Mouse (Mus musculus) embryonic facial prominence, embryonic 12.5 days (tissue): ENCODE measurements around the gene Tardbp. TPM values are rescaled to one million over a fixed set of nuclear protein-coding genes. Genes with fewer than 3 reads are reported as not detected.

Experiments used
- ATAC-seq: fragments of 200-750 bp; cut with Nextera tagmentation; 2 replicates; pipeline ENCODE4 v1.8.0; 2017; ENCODE audit not compliant: insufficient number of reproducible peaks, insufficient read depth, low FRiP score, low TSS enrichment
- H3K27ac ChIP-seq: fragments of 300-500 bp; sonication (generic); 2 replicates; pipeline ENCODE4 v1.5.1; 2016; ENCODE audit warnings: mild to moderate bottlenecking
- H3K27me3 ChIP-seq: fragments of 300-500 bp; sonication (generic); 2 replicates; pipeline ENCODE4 v1.6.1; 2016; ENCODE audit warnings: mild to moderate bottlenecking, moderate library complexity
- H3K36me3 ChIP-seq: fragments of 300-500 bp; sonication (generic); 2 replicates; pipeline ENCODE4 v1.6.1; 2016; ENCODE audit warnings: mild to moderate bottlenecking
- H3K4me1 ChIP-seq: fragments of 300-500 bp; sonication (generic); 2 replicates; pipeline ENCODE4 v1.6.1; 2016
- H3K4me2 ChIP-seq: fragments of 300-500 bp; sonication (generic); replicated peaks from 2 replicates; pipeline ENCODE4 v1.6.1; 2016; ENCODE audit warnings: mild to moderate bottlenecking, moderate library complexity
- H3K4me3 ChIP-seq: fragments of 300-500 bp; sonication (generic); 2 replicates; pipeline ENCODE4 v1.5.1; 2016; ENCODE audit warnings: mild to moderate bottlenecking
- H3K9ac ChIP-seq: fragments of 300-500 bp; sonication (generic); 2 replicates; pipeline ENCODE4 v1.6.1; 2016; ENCODE audit warnings: mild to moderate bottlenecking, moderate library complexity
- H3K9me3 ChIP-seq: fragments of 300-500 bp; sonication (generic); 2 replicates; pipeline ENCODE4 v1.6.1; 2016; ENCODE audit warnings: mild to moderate bottlenecking, moderate library complexity
- WGBS: fragments of 180-500 bp; shearing (Covaris S2); methylation state at CpG from one replicate; pipeline ENCODE4 v1.1.7; 2016; 5-methylcytosine and 5-hydroxymethylcytosine counted together
- polyA plus RNA-seq: library from polyadenylated mRNA; unstranded; fragments of >200 nt; fragmentation: Nextera tagmentation; extraction: Ambion mirVana; gene quantifications from 2 replicates; pipeline ENCODE4 v1.2.1, GENCODE M21; 2016

Tardbp gene
- polyA plus RNA-seq, 1 experiment from 2014 or later = 375 TPM

DNA sequence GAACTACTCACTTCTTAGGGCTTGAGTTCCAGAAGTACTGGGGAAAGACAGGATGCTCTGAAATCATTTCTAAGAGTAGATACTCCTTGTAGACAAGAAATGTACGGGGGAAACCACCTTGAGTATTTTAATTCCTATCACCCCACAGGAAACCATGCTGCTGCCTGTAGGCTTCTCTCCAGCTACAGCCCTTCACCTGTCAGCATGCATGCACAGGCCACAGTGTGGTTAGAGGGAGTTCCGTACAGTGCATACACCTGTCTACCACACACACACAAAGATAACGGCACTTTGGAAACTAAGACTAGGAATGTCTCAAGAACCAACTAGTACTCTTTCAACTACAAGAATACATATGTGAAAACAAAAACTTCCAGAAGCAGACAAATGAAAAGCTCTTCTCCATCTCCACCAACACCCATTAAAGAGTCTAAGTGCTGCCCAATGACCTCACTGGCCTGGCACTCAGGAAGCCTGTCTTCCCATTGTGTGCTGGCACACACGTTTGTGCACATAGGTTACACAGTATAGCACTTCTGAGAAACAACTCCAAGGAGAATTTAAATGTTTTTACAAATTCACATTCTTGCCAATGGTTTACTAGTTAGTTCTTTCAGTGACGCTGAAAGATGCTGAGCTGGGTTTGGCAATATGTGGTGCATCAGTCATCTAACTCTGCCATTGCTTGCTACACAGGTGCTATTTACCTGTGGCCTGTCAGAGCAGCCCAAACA, 16.0 kb downstream of the Tardbp start:
- Histone ChIP-seq H3K27me3 (no peaks in the 10 kb centered on the region), H3K4me3 (no peak overlapping the region), H3K9ac (no peak overlapping the region), H3K27ac (no peak overlapping the region), H3K36me3 (peaks cover 43% of the 10 kb centered on the region), H3K9me3 (no peaks in the 10 kb centered on the region), H3K4me2 (no peak overlapping the region), H3K4me1 (no peaks in the 10 kb centered on the region)
- no peak for ATAC-seq
- WGBS = 78% methylated on average over 5 of the region's 5 CpGs

DNA sequence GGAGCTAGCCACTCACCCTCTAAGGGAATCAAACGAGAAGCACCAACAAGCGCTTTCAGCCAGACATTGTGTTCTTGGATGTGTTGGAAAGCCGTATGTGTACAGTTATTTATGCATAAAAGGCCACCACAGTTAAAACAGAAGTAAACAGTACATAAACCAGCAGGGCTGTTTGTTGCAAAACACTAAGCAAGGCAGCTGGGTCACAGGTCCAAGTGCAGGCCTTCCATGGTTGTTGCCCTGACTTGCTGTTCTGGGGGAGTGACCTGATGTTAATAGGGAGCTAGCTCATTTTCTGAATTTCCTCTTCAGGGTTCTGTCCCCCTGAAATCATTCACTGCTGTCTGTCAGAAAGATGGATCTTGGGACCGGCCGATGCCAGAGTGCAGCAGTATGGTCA, 17.0 kb downstream of the Tardbp start:
- H3K4me1 ChIP-seq = no peaks in the 10 kb centered on the region
- no peaks in the 10 kb centered on the region for H3K27me3 ChIP-seq
- no peaks in the 10 kb centered on the region for H3K9me3 ChIP-seq
- peaks cover 34% of the 10 kb centered on the region for H3K36me3 ChIP-seq
- H3K27ac ChIP-seq = no peak overlapping the region
- no peak overlapping the region for H3K9ac ChIP-seq
- H3K4me2 ChIP-seq = no peak overlapping the region
- ATAC-seq = no peak
- H3K4me3 ChIP-seq = no peak overlapping the region
- WGBS = 83% methylated on average over 5 of the region's 5 CpGs

DNA sequence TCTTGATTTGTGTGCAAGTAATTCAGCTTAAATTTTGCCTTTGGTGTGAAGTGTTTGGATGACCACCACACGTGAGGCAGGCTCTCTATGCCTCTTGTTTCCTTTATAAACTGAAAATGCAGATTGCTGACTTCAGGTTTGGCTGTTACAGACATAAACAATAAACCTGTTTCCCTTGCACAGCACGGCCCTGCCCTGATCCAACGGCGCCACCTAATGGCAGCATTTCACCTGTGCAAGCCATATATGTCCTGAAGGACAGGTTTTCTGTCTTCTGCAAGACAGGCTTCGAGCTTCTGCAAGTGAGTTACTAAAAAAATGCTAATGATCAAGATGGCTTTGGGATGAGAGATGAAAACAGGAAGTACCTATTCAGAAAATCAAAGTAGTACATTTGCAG, 19.1 kb downstream of the Tardbp start:
- no peaks in the 10 kb centered on the region for H3K4me1 ChIP-seq
- H3K4me3 ChIP-seq = no peak overlapping the region
- no peaks in the 10 kb centered on the region for H3K27me3 ChIP-seq
- WGBS = 30% methylated on average over 5 of the region's 5 CpGs
- no peak overlapping the region for H3K4me2 ChIP-seq
- H3K9me3 ChIP-seq = no peaks in the 10 kb centered on the region
- H3K9ac ChIP-seq = no peak overlapping the region
- ATAC-seq = no peak
- H3K27ac ChIP-seq = no peak overlapping the region
- H3K36me3 ChIP-seq = peaks cover 21% of the 10 kb centered on the region

DNA sequence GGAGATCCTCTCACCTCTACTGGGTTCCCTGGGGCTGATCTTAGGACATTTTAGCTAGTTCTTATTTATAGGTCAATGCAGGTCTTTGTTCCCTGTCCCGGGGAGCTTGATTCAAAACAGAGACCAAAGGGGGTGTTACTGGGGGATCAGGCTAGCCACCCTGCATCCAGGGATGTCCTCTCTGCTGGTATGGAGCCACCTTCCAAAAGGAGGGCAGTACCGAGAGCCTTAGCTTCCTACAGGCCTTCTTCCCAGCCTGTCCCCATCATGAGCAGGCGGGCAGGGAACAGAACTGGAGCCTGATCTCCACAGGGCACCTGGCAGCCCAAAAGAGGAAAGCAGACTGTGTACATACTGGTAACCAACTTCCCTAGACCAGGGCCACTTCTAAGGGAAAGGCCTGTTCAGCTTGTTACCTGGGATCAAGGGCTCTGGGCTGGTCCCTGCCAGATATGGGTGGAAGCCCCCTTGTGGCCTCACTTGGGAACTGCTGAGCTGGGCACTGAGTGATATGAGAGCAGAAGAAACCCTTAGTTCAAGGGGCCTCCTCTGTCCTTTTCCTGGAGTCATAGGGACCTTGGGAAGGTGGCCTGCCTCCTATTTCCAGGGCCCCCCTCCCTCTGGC, 22.2 kb downstream of the Tardbp start:
- ATAC-seq = no peak
- no peak overlapping the region for H3K27ac ChIP-seq
- no peak overlapping the region for H3K4me3 ChIP-seq
- H3K4me1 ChIP-seq = no peaks in the 10 kb centered on the region
- 80% methylated on average over 3 of the region's 3 CpGs for WGBS
- no peak overlapping the region for H3K4me2 ChIP-seq
- H3K9ac ChIP-seq = no peak overlapping the region
- no peaks in the 10 kb centered on the region for H3K27me3 ChIP-seq
- H3K36me3 ChIP-seq = peaks cover 4% of the 10 kb centered on the region; the same call in 1 of the 2 replicates
- H3K9me3 ChIP-seq = no peaks in the 10 kb centered on the region

DNA sequence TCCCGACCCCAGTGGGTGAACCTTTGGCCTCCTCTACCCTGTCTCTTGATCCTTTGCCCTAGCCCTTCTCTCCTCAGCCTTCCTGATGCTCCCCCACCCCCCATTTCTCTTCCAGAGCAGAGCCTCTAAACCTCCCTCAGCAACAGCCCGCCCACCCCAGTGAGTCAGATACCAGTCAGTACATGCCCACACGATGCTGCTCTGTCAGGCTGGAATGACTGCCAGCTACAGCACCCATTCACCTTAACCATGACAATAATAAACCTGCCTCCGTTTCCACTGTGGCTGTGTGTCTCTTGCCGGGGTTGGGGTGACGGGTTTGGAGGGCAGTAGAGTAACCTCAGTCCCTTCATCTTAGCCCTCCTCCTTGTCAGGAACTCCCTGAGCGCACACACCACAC, 22.7 kb downstream of the Tardbp start:
- Histone ChIP-seq H3K9me3 (0 out of 2 replicates have a peak, but pooled peaks cover 3% of the 10 kb centered on the region), H3K4me2 (no peak overlapping the region), H3K27ac (no peak overlapping the region), H3K9ac (no peak overlapping the region), H3K36me3 (peaks cover 6% of the 10 kb centered on the region; the same call in 1 of the 2 replicates), H3K4me1 (no peaks in the 10 kb centered on the region), H3K4me3 (no peak overlapping the region), H3K27me3 (no peaks in the 10 kb centered on the region)
- 0 out of 2 replicates have a peak, but pooled peaks have one; percentile 12 for ATAC-seq
- 69% methylated on average over 7 of the region's 7 CpGs for WGBS

DNA sequence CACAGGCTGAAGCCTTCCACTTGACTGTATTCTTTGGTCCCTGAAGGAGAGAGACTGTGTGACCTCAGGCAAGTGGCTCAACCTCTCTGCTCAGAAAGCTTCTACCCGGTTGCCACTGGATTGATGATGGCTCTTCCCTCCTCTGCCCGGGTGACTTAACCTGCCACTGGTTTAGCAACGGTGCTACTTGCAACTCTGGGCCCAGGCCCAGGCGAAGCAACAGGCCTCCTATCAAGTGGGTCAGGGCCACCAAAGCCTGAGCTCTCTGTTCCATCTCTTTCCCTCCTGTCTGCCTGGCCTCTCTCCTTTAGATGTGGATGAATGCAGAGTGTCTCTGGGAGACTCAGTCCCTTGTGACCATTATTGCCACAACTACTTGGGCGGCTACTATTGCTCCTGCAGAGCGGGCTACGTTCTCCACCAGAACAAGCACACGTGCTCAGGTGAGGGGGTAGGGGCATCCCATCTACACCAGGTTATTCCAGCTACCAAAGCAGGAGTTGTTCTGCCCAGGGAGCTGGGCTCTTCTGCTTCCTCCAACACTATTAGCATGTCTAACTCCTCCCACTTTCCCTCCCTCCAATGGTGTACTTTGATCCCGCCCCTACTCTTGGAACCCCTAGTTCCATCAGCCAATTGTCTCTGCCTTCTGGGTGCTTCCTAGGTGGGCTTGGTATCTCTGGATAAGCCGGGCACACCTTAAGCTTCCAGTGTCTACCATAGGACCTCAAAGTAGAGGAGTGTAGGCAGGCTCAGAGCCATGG, 23.3 kb downstream of the Tardbp start:
- Histone ChIP-seq H3K9me3 (0 out of 2 replicates have a peak, but pooled peaks cover 3% of the 10 kb centered on the region), H3K9ac (no peak overlapping the region), H3K27ac (no peak overlapping the region), H3K4me3 (no peak overlapping the region), H3K4me2 (no peak overlapping the region), H3K27me3 (no peaks in the 10 kb centered on the region), H3K4me1 (no peaks in the 10 kb centered on the region), H3K36me3 (peaks cover 11% of the 10 kb centered on the region)
- 71% methylated on average over 10 of the region's 10 CpGs for WGBS
- 0 out of 2 replicates have a peak, but pooled peaks have one; percentile 2 for ATAC-seq

DNA sequence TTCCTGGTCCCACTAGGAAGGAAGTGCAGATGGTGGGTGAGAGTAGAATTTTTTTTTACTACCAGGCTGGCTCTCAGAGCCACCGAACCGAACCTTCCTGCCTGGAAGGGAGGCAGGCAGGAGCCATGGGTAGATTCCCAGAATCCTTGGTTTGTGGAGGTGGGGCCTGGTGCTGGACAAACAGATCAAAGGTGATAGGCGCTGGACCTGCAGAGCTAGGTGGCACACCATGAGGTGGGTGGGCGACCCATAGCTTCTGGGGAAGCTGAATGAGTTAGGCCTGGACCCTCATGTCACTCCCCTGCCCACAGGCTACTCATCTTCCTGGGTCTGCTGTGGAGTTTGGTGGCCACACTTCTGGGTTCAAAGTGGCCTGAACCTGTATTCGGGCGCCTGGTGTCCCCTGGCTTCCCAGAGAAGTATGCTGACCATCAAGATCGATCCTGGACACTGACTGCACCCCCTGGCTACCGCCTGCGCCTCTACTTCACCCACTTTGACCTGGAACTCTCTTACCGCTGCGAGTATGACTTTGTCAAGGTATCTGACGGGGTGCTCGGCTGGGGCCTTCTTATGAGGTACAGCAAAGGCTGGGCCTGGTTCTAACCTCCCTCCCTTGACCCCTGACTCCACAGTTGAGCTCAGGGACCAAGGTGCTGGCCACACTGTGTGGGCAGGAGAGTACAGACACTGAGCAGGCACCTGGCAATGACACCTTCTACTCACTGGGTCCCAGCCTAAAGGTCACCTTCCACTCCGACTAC, 24.3 kb downstream of the Tardbp start, which contains the start of gene Masp2:
Masp2 (plus strand) TSS at position 198 of the 764 bp plus-strand sequence.
- Histone ChIP-seq H3K27ac (no peak within 1 kb of the TSS), H3K9ac (no peak within 1 kb of the TSS), H3K9me3 (0 out of 2 replicates have a peak, but pooled peaks cover 3% of the 10 kb centered on the region), H3K4me3 (no peak within 1 kb of the TSS), H3K36me3 (peaks cover 13% of the 10 kb centered on the region), H3K27me3 (no peaks in the 10 kb centered on the region), H3K4me1 (no peaks in the 10 kb centered on the region), H3K4me2 (no peak within 1 kb of the TSS)
- ATAC-seq = no peak
- WGBS = 90% methylated on average over 14 of the region's 14 CpGs

DNA sequence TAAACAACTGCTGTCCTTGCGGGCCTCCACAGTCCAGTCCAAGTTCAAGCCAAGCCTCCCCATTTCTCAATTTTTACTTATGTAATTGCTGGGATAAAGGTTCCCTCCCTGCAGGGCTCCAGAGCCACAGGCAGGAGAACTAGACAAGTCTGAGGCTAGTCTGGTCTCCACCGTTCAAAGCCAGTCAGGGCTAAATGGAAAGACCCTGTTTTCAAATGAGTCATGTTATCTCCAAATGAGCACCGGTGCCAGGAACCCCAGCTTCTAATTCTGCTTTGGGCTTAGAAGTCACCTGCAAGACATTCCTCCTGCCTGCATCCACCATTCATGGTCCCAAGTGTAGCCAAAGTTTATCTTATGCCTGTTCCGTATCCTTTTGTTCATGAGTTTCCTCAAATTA, 24.9 kb downstream of the Tardbp start:
- Histone ChIP-seq H3K4me2 (no peak overlapping the region), H3K27me3 (no peaks in the 10 kb centered on the region), H3K9ac (no peak overlapping the region), H3K27ac (no peak overlapping the region), H3K4me3 (no peak overlapping the region), H3K4me1 (no peaks in the 10 kb centered on the region), H3K9me3 (0 out of 2 replicates have a peak, but pooled peaks cover 3% of the 10 kb centered on the region), H3K36me3 (peaks cover 16% of the 10 kb centered on the region)
- WGBS = 86% methylated on average over 4 of the region's 4 CpGs
- ATAC-seq = no peak

DNA sequence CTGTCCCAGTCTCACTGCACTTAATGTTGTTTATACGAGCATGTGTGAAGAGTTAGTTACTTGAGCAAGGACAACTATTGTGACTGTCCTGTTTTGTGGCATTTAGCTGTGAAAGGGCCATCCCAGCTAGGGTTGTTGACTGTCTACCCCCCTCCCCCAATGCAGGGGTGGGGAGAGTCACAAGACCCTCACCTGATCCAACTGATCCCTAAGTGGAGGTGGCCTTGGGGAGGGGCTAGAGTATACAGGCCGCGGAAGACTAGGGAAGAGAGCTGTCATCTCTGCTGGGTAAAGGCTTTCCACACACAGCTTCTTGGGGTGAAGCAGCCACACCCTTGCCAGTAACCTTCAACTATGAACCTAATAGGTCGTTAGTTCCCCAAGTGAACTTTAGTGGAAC, 26.5 kb downstream of the Tardbp start:
- 86% methylated on average over 4 of the region's 4 CpGs for WGBS

DNA sequence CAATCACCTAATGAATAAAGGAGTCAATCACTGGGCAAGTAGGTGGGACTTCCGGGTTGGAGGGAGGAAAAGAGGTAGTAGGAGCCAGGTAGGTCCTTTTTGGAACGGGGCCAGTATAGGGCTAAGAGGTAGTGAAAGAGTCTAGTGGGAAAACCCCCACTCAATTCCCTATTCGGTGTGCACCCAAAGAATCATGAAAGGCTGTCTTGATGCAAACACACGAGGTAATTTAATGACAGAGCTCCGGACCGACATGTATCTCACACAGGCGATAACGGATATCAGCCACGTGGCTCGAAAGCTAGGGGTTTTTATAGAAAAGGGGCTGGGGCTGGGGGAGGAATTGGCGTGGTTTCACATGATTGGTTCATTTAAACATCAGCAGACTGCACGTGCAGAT, 28.0 kb downstream of the Tardbp start:
- H3K4me3 ChIP-seq = no peak overlapping the region
- H3K9me3 ChIP-seq = 0 out of 2 replicates have a peak, but pooled peaks cover 3% of the 10 kb centered on the region
- no peaks in the 10 kb centered on the region for H3K27me3 ChIP-seq
- H3K4me1 ChIP-seq = no peaks in the 10 kb centered on the region
- no peak overlapping the region for H3K9ac ChIP-seq
- WGBS = 95% methylated on average over 12 of the region's 12 CpGs
- peaks cover 46% of the 10 kb centered on the region for H3K36me3 ChIP-seq
- no peak for ATAC-seq
- H3K27ac ChIP-seq = no peak overlapping the region
- no peak overlapping the region for H3K4me2 ChIP-seq

More for the DNA sequence above, 26.5 kb downstream of the Tardbp start:
- no peak overlapping the region for H3K4me3 ChIP-seq
- H3K27ac ChIP-seq = no peak overlapping the region
- ATAC-seq = no peak
- 0 out of 2 replicates have a peak, but pooled peaks cover 3% of the 10 kb centered on the region for H3K9me3 ChIP-seq
- H3K36me3 ChIP-seq = peaks cover 31% of the 10 kb centered on the region
- no peak overlapping the region for H3K4me2 ChIP-seq
- no peak overlapping the region for H3K9ac ChIP-seq
- no peaks in the 10 kb centered on the region for H3K27me3 ChIP-seq
- H3K4me1 ChIP-seq = no peaks in the 10 kb centered on the region

DNA sequence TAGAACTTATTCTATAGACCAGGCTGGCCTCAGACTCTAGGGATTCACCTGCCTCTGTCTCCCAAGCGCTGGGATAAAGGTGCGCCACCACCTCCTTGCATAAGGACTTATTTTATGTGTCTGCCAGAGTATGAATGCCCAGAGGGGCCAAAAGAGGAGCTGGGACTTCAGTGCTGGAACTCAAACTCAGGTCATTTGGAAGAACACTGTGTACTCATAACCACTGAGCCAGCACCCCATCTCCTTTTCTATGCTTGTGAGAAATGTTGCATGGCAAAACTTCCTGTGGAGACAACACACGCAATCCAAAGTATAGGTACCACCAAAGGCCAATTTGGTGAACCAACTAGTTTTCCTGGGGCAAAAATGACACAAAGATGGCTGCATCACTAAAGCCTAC, 30.1 kb downstream of the Tardbp start:
- Histone ChIP-seq H3K4me3 (no peak overlapping the region), H3K4me1 (peaks cover 9% of the 10 kb centered on the region), H3K27ac (no peak overlapping the region), H3K27me3 (no peaks in the 10 kb centered on the region), H3K9me3 (0 out of 2 replicates have a peak, but pooled peaks cover 3% of the 10 kb centered on the region), H3K36me3 (peaks cover 53% of the 10 kb centered on the region), H3K4me2 (no peak overlapping the region), H3K9ac (no peak overlapping the region)
- WGBS = 96% methylated on average over 3 of the region's 3 CpGs
- no peak for ATAC-seq
